Mouse (Mus musculus) activated CD4-positive, CD25-positive, alpha-beta regulatory T cell, adult 4 months (primary cell): ENCODE results near the gene Olfr1297. TPM values are rescaled to one million over a fixed set of nuclear protein-coding genes. Genes with fewer than 3 reads are reported as not detected.

Experiments used
- ATAC-seq: one replicate; pipeline ENCODE4 v1.8.0; 2017
- polyA plus RNA-seq, 2 experiments: library from polyadenylated mRNA; unstranded; fragments of 100-300 nt; shearing (Covaris generic); gene quantifications; one replicate each; pipeline ENCODE4 v1.2.1; 2017

Olfr1297 gene
- under 1 TPM in 1 of 2 experiments, not detected in 1; 0.11 TPM for polyA plus RNA-seq

DNA sequence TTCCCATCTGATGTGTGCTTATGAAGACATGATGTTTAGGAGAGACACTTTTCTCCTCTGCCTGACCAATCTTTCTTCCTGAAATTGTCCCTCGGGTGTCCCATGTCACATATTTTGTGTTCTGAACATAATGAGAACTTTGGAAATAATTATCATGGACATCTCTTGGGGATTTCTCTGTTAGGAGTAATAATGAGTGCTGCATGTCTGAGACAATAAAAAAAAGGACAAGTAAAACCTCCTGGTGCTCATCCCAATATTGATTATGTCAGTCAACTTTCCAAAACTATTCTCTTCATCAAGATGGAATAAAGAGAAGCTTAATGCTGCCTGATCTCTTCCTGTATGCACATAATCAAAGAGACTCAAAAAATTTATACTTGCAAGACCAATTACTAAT lies at the start of gene Olfr1297:
Gene Olfr1297, minus strand, starts transcription at position 101 of the 400 bp plus-strand sequence.
- ATAC-seq = no peak

DNA sequence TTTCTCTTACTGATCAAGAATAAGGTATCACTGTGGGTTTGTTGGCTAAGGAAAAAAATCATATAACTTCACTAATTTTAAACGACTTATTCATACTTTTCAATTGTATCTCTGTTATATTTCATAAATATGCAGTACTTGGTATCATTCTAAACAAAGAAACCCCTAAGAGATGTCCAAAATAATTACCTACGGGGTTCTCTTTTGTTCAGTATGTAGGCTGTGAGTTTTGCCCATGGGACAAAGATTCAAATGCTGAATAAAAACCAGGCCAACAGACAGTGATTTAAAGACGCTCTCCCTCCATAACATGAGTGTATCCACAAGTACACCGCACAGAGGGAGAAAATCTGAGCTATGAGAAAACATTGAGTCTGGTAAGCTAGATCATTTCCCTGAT lies 34.8 kb upstream of the Olfr1297 start, which contains the start of gene Olfr1299:
Gene Olfr1299, plus strand, starts transcription at position 301 of the 400 bp plus-strand sequence.
- no peak for ATAC-seq

GRCm38 (mm10) chr2:111649101-111649500 lies 22.8 kb upstream of the Olfr1297 start, which contains the start of gene Olfr1298:
Gene Olfr1298 (minus strand): TSS chr2:111649201.
- no peak for ATAC-seq

DNA sequence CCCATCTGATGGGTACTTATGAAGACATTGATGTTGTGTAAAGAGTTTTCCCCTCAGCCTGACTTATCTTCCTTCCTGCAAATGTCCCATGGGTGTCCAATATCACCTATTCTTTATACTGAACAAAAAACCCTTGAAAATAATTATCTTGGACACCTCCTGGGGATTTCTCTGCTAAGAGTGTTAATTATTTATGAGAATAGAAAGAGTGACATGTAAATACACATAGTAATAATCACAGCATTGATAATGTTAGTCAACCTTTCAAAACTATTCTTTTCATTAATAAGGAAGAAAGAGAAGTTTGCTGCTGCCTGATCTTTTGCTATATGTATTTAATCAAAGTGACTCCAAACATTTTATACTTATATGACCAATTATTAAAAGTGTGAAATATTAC lies 56.7 kb downstream of the Olfr1297 start, which contains the start of gene Olfr1295:
Gene Olfr1295, minus strand, starts transcription at position 101 of the 400 bp plus-strand sequence.
- no peak for ATAC-seq

Other genes with a start within 250 kb of the Olfr1297 start
- not detected for gene Olfr1286, start 203.4 kb downstream of the Olfr1297 start, polyA plus RNA-seq
- gene Olfr1287, start 177.4 kb downstream of the Olfr1297 start, polyA plus RNA-seq = not detected
- gene Olfr1288, start 152.4 kb downstream of the Olfr1297 start, polyA plus RNA-seq = not detected
- gene Olfr1289, start 145.7 kb downstream of the Olfr1297 start, polyA plus RNA-seq = not detected
- not detected for gene Olfr1290, start 132.7 kb downstream of the Olfr1297 start, polyA plus RNA-seq
- gene Olfr1291-ps1, start 129.3 kb downstream of the Olfr1297 start, polyA plus RNA-seq = under 1 TPM in 1 of 2 experiments, not detected in 1; 0.16 TPM
- under 1 TPM in 1 of 2 experiments, not detected in 1; 0.09 TPM for gene Olfr1293-ps, start 101.3 kb downstream of the Olfr1297 start, polyA plus RNA-seq
- not detected for gene Olfr1294, start 86.2 kb downstream of the Olfr1297 start, polyA plus RNA-seq
- gene Olfr1295, start 56.8 kb downstream of the Olfr1297 start, polyA plus RNA-seq = not detected
- not detected for gene Olfr1298, start 22.7 kb upstream of the Olfr1297 start, polyA plus RNA-seq
- gene Olfr1299, start 34.9 kb upstream of the Olfr1297 start, polyA plus RNA-seq = not detected
- gene Olfr1301, start 124.5 kb upstream of the Olfr1297 start, polyA plus RNA-seq = not detected
- gene Olfr1302, start 150.9 kb upstream of the Olfr1297 start, polyA plus RNA-seq = not detected
- not detected for gene Olfr1303, start 193.8 kb upstream of the Olfr1297 start, polyA plus RNA-seq